Mouse (Mus musculus) spleen, adult 18-20 months (tissue): Measurements from ENCODE around the gene Lnx2.
A peak's percentile ranks its signal among the peaks of the same experiment; 100 is the strongest.

Source experiments
- DNase-seq, 2 experiments: peaks; one replicate each; pipeline ENCODE4 v3.0.0; 2022; ENCODE audit warnings: mixed read lengths in 2 of 2

Lnx2 gene

DNA sequence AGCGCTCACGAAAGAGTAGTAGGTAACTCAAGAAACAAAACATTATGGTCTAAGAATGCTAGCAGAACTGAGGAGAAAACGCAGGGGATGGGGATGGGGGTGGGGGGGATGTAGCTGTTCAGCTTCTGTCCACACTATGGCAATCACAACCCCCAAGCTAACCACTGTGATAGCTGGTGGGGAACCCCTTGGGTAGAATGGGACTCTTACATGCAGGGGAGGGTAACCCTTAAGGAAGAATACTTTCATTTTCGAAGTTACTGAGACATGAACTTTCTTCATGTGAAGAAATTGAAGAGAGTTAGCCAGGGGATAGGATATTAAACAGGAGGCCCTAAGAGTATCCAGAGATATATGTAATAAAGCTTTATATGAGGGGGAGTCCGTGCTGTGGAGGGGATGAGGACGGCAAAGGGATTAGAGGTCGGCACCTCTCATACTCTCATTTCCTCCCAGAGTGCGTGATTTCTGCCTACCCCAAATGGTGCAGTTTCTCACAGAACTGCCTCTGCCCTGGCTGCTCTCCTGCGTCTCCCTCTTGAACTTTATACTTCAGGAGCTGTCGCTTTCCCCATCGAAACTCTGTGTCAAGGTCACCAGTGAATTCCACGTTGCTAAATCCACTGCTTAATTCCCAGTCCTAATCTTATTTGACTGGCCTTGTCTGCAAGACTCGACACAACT, 25.4 kb downstream of the Lnx2 start:
- no peak for DNase-seq

DNA sequence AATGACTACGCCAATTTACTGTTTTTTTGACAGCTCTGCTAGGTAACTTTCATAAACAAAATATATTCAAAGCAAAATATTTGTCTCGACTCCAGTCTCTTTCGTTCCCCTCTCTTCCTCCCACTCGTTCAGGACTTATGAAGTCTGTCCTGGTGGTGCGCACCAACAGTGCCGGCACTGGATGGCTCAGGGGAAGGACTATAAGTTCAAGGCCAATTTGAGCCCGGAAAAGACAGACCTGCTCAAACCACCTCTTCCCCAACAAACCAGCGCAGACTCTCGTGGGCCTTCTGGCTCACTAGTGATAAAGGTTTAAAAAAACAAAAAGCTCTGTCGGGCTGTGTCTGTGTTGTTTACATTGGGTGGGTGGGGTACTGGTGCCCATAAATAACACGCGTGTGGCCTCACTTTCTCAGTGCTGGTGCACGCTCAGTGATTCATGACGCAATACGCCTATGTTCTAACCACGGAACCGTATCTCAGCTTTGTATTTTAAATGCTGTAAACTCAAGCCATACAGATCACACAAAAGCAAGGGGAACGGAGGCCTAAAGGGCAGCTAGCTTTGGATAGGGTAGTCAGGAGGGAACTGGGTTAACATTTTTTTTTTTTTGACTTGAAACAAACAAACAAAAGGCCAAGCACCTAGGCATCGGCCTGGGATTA, 26.7 kb downstream of the Lnx2 start:
- no peak for DNase-seq

DNA sequence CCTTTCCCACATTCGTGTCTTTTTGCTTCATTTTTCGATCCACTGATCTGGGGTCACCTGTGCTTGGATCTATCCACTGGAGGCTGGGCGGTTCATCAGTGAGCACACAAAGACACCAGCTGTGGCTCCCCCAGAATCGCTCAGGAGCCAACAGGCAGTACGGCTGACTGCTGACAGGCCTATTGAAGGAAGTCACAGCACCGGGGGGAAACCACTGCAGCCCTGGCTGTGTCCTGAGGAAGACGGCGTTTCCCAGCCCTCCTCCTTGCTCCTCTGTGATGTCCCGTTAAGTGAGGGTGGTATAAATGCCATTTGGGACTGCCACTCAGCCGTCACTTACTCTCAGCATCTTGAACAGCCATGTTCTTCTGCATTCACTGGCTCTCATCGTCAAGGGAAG, 30.5 kb downstream of the Lnx2 start:
- peak in 1 of 2 experiments; percentile 34 for DNase-seq

GRCm38 (mm10) chr5:147045311-147045710, 31.1 kb downstream of the Lnx2 start:
- no peak for DNase-seq

- no peak for DNase-seq
Observed at GRCm38 (mm10) chr5:147043240-147043844, 33.0 kb downstream of the Lnx2 start.

- no peak for DNase-seq
Observed at GRCm38 (mm10) chr5:147041965-147042937, 34.1 kb downstream of the Lnx2 start.

- no peak for DNase-seq
Observed at GRCm38 (mm10) chr5:147039394-147039793, 37.0 kb downstream of the Lnx2 start.

DNA sequence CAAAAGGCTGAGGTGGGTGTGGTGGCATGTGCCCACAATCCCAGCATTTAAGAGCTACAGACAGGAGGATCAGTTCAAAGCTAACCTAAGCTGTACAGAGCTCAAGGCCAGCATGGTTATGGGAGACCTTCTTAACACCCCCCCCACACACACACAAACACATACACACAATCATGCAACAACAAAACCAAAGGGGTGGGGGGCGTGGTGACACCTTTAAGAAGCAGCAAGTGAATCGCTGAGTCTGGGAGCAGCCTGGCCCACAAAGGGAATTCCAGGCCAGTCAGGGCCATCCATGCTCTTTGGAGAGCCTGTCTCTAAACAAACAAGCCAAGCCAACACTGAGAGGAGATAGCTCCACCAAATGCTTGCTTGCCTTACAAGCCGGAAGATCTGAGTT, 38.8 kb downstream of the Lnx2 start:
- DNase-seq = no peak

- DNase-seq = no peak
Observed at GRCm38 (mm10) chr5:147036661-147037060, 39.7 kb downstream of the Lnx2 start.

GRCm38 (mm10) chr5:147036028-147036427, 40.4 kb downstream of the Lnx2 start:
- no peak for DNase-seq

DNA sequence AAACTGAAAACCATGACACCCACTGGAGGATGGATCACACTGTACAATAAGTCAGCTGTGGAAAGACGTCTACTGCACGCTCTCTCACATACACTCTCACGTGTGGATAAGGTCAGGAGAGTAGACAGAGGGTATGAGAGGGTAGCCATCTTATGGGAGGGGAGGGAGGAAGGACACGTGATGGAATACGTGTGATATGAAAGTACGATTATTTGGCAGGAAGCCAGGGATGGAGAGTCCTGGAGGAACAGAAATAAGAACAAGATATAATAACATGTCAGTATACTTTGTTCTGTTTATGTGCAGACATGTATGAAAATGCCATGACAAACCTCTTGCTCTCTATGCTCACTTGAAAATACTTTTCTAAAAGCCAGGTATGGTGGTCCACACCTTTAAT, 41.1 kb downstream of the Lnx2 start:
- no peak for DNase-seq

DNA sequence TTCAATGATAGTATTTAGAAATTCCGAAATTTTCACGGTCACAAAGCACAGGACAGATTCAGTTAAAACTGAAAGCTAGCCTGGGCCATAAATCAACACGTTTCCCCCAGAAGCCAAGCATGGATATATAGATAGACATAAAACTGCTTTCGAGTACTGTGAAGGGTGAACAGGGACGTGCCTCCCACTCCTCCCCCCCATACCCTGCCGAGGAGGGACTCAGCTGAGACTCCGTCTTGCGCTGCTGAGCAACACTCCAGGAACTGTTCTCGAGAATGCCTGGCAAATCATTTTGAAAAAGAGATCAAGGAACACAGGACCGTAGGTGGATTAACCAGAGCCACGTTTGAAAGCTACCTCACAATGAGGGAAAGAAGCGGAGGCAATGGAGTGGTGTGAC, 42.1 kb downstream of the Lnx2 start:
- DNase-seq = no peak

DNA sequence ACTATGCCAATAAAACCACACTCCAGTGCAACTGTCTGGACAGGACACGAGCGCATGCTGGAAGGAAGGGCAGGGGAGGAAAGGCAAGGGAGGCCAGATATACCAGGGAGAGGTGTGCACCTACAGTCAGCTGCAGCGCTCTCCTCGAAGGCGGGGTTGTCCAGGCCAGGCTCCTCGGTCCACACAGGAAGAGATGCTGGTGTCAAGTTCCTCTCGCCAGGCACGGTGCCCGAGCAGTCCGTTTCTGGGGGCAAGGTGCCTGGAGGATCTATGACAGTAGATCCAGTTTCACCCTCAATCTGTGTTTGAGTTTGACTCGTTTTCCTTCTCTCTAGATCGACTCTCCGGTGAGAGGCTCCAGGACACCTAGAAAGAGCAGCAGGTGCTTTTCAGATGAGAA, 43.2 kb downstream of the Lnx2 start:
- no peak for DNase-seq

- DNase-seq = no peak
Observed at GRCm38 (mm10) chr5:147031281-147031680, 45.1 kb downstream of the Lnx2 start.

GRCm38 (mm10) chr5:147024331-147025034, 51.9 kb downstream of the Lnx2 start:
- no peak for DNase-seq

- DNase-seq = no peak
Observed at GRCm38 (mm10) chr5:147023245-147023970, 53.0 kb downstream of the Lnx2 start.

- no peak for DNase-seq
Observed at GRCm38 (mm10) chr5:147021546-147022265, 54.7 kb downstream of the Lnx2 start.

DNA sequence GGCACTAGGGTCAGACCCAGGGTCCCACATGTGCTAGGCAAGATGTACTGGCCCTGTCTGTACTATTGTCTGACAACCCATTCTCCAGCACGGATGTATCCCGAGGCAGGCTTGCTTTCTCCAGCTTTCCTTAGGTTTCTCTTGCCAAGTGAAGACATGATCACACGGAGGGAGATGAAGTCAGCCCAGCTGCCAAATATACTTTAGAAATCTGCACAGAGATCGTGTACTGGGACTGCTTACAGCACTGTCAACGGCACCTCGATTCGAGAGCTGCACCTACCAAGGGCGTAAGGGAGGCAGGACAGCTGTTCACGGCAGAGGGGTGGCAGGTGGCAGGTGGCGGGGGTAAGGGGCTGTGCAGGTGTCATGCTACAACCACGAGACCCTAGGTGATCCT, 55.8 kb downstream of the Lnx2 start:
- DNase-seq = no peak

- DNase-seq = no peak
Observed at GRCm38 (mm10) chr5:147018761-147019160, 57.6 kb downstream of the Lnx2 start.

- DNase-seq = no peak
Observed at GRCm38 (mm10) chr5:147017526-147017925, 58.9 kb downstream of the Lnx2 start.

GRCm38 (mm10) chr5:147016622-147017021, 59.8 kb downstream of the Lnx2 start:
- no peak for DNase-seq
